Mouse (Mus musculus) limb, embryonic 14.5 days (tissue): ENCODE measurements around the gene Wdr61. TPM values are rescaled to one million over a fixed set of nuclear protein-coding genes. Genes with fewer than 3 reads are reported as not detected.

ENCODE experiments used
- ATAC-seq: fragments of 200-750 bp; cut with Nextera tagmentation; 2 replicates; pipeline ENCODE4 v1.8.0; 2017; ENCODE audit warnings: low read depth, moderate number of reproducible peaks, moderate TSS enrichment; ENCODE audit not compliant: low FRiP score
- DNase-seq: peaks from one replicate; pipeline ENCODE4 v3.0.0-alpha.2; 2015; ENCODE audit warnings: low spot score
- H3K27ac ChIP-seq: fragments of 300-500 bp; sonication (generic); replicated peaks from 2 replicates; pipeline ENCODE4 v1.5.1; 2014; ENCODE audit warnings: low read depth, mild to moderate bottlenecking, low read length, moderate library complexity, mixed read lengths
- H3K27me3 ChIP-seq: fragments of 300-500 bp; sonication (generic); 2 replicates; pipeline ENCODE4 v1.6.1; 2014; ENCODE audit warnings: low read length, mixed read lengths; ENCODE audit not compliant: control insufficient read depth, insufficient read depth
- H3K36me3 ChIP-seq: fragments of 300-500 bp; sonication (generic); 2 replicates; pipeline ENCODE4 v1.6.1; 2014; ENCODE audit warnings: mild to moderate bottlenecking, low read length, moderate library complexity, mixed read lengths; ENCODE audit not compliant: control insufficient read depth, insufficient read depth
- H3K4me1 ChIP-seq: fragments of 300-500 bp; sonication (generic); 2 replicates; pipeline ENCODE4 v1.6.1; 2014; ENCODE audit warnings: antibody characterized with exemption, low read length, mixed read lengths; ENCODE audit not compliant: control insufficient read depth, insufficient read depth
- H3K4me2 ChIP-seq: fragments of 300-500 bp; sonication (generic); replicated peaks from 2 replicates; pipeline ENCODE4 v1.6.1; 2014; ENCODE audit warnings: low read depth, mild to moderate bottlenecking, low read length, moderate library complexity; ENCODE audit not compliant: severe bottlenecking
- H3K4me3 ChIP-seq: fragments of 300-500 bp; sonication (generic); replicated peaks from 2 replicates; pipeline ENCODE4 v1.5.1; 2014; ENCODE audit warnings: low read length
- H3K9ac ChIP-seq: fragments of 300-500 bp; sonication (generic); 2 replicates; pipeline ENCODE4 v1.6.1; 2014; ENCODE audit warnings: mild to moderate bottlenecking, low read depth, low read length, moderate library complexity; ENCODE audit not compliant: severe bottlenecking
- H3K9me3 ChIP-seq: fragments of 300-500 bp; sonication (generic); 2 replicates; pipeline ENCODE4 v1.6.1; 2016; ENCODE audit warnings: low read length; ENCODE audit not compliant: control insufficient read depth
- POLR2A ChIP-seq: fragments of 200-500 bp; IDR thresholded peaks from 2 replicates; pipeline ENCODE4 v1.8.0; 2012; ENCODE audit warnings: inconsistent platforms, mild to moderate bottlenecking, moderate library complexity, borderline replicate concordance; ENCODE audit not compliant: insufficient read depth, insufficient read length; ENCODE audit errors: extremely low read depth
- WGBS: fragments of 180-500 bp; shearing (Covaris S2); extraction: QIAGEN DNeasy Blood & Tissue Kit; methylation state at CpG from one replicate; pipeline ENCODE4 v1.1.7; 2014; 5-methylcytosine and 5-hydroxymethylcytosine counted together
- polyA plus RNA-seq, 2 experiments: library from polyadenylated mRNA; depleted of rRNA in 1 of 2; stranded (reverse) in 1 of 2; unstranded in 1 of 2; fragments of >200 nt; fragmentation: Nextera tagmentation in 1 of 2; extraction: Ambion mirVana in 1 of 2; gene quantifications; 2 replicates each; pipeline versions ENCODE4 v1.2.1 to v1.2.3; 2012 to 2014

The Wdr61 gene
- polyA plus RNA-seq, 2 experiments = 105 to 159 TPM

DNA sequence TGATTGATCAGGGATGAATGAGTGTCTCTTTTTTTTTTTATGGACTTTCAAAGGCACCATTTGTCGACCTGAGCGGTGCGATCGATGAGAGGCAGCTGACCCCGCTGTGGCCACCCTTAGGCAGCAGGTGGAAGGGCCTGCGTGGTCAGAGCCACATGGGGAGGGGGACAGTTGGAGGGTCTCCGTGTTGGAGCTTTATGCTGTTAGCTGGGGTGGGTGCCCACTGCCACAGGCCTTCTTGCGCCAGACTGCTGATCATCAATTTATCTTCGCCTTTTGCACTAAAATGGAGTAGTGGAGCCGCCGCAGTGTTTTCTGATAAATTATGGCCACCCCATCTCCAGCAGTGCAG lies 18.6 kb upstream of the Wdr61 start:
- ATAC-seq = no peak
- DNase-seq = no peak
- no peak for TF ChIP-seq POLR2A
- Histone ChIP-seq H3K9ac (no peak overlapping the region), H3K27me3 (no peaks in the 10 kb centered on the region), H3K36me3 (no peaks in the 10 kb centered on the region), H3K9me3 (no peaks in the 10 kb centered on the region), H3K4me2 (no peak overlapping the region), H3K4me3 (no peak overlapping the region), H3K27ac (no peak overlapping the region), H3K4me1 (no peaks in the 10 kb centered on the region)
- WGBS = 45% methylated on average over 11 of the region's 11 CpGs

DNA sequence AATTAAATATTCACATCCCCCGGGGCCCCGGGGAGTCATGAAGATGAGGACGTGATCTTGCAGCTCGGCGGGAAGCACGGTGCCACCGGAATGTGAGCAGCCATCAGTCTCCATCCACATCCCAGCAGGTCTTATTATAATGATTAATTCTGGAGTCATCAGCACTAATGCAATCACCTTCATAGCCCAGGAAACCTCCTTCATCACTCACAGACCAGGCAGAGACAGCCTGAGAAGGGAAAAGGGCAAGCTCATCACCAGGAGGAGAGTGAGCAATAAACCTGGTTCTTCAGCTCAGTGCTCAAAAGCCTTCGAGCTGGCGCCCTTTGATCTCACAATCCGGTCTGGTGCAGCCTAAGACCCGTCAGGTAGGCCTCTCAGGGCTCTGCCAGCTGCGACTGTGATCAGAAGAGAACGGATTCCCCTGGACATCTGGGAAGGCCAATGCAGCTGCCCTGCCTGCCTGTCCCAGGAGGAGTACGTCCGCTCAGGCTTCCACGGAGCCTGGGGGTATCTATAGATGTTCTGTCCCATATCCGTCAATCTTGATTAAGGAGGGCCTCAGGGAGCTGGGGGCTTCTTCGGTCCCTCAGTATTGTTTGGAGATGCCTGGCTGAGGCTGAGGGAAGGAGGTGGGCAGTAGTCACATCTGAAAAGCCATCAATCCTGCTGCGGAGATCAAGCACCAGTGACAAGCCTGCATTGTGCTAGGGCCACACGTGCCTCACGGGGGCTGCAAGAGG lies 18.1 kb upstream of the Wdr61 start:
- Histone ChIP-seq H3K4me3 (no peak overlapping the region), H3K27me3 (no peaks in the 10 kb centered on the region), H3K9ac (no peak overlapping the region), H3K36me3 (no peaks in the 10 kb centered on the region), H3K4me2 (no peak overlapping the region), H3K9me3 (no peaks in the 10 kb centered on the region), H3K27ac (no peak overlapping the region), H3K4me1 (no peaks in the 10 kb centered on the region)
- 17% methylated on average over 21 of the region's 21 CpGs for WGBS
- ATAC-seq (no peak), DNase-seq (no peak)
- TF ChIP-seq POLR2A = no peak

DNA sequence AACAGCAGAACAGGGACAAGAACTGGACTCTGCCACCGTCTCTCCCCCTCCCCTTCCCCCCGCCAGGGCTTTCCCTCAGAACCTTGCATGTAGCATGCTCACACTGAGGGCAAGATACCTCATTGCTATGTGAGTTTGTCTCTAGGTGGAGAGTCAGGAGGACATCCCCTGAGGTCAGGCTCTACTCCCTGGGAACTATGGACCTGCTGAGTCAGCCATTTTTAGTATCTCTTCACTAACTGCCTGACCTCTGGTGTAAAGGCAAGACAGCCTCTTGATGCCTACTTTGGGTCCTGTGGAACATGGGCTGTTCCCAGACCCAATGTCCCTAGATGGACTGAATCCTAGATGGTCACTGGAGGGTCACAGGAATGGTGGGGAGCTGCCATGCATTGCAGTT lies 17.4 kb upstream of the Wdr61 start:
- no peak overlapping the region for H3K9ac ChIP-seq
- H3K4me2 ChIP-seq = no peak overlapping the region
- DNase-seq (no peak), ATAC-seq (no peak)
- WGBS = 94% methylated on average over 2 of the region's 2 CpGs
- no peak overlapping the region for H3K4me3 ChIP-seq
- TF ChIP-seq POLR2A = no peak
- no peaks in the 10 kb centered on the region for H3K36me3 ChIP-seq
- H3K27ac ChIP-seq = no peak overlapping the region
- no peaks in the 10 kb centered on the region for H3K9me3 ChIP-seq
- H3K27me3 ChIP-seq = no peaks in the 10 kb centered on the region
- no peaks in the 10 kb centered on the region for H3K4me1 ChIP-seq

DNA sequence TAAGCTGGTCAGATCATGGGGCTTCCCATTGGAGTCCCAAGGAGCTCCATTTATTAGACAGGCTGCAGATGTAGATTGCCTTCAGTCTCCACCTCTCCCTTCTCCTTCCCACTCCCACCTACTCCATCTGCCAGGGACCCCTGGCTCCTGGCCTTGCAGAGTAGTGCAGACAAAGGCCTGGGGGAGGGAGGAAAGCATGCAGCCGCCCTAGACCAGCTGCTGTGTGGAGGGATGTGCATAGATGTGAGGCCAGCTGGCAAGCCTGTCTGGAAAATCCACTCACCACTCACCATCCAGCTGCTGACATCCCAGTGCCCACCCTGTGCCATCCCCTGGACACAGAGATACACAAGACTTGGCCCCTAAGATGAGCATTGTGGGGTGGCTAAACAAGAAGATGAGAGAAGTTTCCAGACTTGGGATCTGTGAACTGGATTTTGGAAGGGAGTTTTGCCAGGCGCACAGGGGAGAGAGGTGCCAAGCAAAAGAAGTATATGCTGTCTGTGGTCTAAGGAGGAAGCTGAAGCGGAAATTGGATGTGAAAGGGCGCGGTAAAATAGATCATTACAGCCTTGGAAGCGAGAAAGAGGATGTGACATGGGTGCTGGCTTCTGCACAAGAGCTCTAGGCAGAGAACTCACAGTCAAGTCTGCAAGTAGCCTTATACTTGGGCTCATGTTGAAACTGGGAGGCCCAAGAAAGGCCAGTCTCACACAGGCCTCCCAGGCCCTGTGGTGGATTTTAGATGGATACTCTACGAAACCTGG lies 16.1 kb upstream of the Wdr61 start:
- Histone ChIP-seq H3K27ac (no peak overlapping the region), H3K4me2 (no peak overlapping the region), H3K9ac (no peak overlapping the region), H3K36me3 (no peaks in the 10 kb centered on the region), H3K4me1 (peaks cover 2% of the 10 kb centered on the region; the same call in 1 of the 2 replicates), H3K27me3 (no peaks in the 10 kb centered on the region), H3K4me3 (no peak overlapping the region), H3K9me3 (no peaks in the 10 kb centered on the region)
- 80% methylated on average over 7 of the region's 7 CpGs for WGBS
- no peak for TF ChIP-seq POLR2A
- ATAC-seq (no peak), DNase-seq (no peak)

DNA sequence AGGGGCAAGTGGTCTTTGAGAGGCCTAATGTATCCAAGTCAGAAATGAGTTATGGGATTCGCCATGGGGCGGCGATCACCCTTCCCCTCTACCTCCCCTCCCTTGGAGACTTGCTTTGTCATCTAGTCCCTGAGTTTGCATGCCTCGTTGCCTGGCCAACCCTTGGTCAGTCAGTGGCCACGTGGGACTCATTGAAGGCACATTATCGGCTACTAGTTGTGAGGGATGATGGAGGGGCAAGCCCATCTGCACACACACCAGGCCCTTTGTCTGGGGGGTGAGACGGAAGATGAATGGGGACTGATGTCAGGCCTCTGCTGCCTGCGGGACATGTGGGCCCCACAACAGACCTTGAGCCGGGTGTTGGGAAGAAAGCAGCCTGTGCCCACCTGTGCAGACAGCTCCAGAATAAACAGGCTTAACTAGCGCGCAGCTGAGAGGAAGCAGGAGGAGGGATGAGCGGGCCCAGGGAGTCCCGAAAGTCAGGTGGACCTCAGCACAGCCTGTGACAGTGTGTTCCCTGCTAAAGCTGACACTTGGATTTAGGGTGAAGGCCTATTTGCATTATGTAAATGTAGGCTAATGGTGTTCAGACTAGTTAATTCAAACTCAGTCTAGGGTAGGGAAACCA lies 11.5 kb upstream of the Wdr61 start:
- H3K4me1 ChIP-seq = peaks cover 2% of the 10 kb centered on the region; the same call in 1 of the 2 replicates
- ATAC-seq (no peak), DNase-seq (no peak)
- H3K27me3 ChIP-seq = no peaks in the 10 kb centered on the region
- WGBS = 48% methylated on average over 13 of the region's 13 CpGs
- no peak overlapping the region for H3K4me3 ChIP-seq
- TF ChIP-seq POLR2A = no peak
- no peak overlapping the region for H3K4me2 ChIP-seq
- H3K27ac ChIP-seq = no peak overlapping the region
- no peaks in the 10 kb centered on the region for H3K36me3 ChIP-seq
- H3K9me3 ChIP-seq = no peaks in the 10 kb centered on the region
- H3K9ac ChIP-seq = no peak overlapping the region
